Mouse (Mus musculus): Measurements from ENCODE around the gene Agfg1.

DNA sequence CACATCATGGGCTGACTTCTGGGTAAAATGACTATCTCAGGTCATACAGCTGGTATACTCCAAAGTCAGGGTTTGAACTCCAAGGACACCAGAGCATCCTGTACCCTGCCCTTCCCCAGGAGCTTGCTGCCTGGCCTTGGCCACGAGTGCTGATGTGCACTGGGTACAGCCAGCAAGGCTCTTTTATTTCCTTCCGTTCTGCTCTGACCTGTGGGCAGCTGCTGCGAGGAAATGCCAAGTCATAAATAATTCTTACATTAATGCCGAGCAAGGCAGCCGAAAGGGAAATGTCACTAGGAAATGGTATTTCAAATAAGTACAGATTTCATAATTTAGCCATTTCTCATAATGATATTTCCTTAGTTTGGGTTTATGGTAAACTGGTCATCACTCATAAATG lies 41.0 kb upstream of the Agfg1 start:
- TF ChIP-seq CHD2 (IDR thresholded peaks at IDR 0.05; ENCODE audit: low read depth, low read length) (no peak), HCFC1 (IDR thresholded peaks at IDR 0.05; ENCODE audit: borderline replicate concordance, insufficient read depth, low read length) (no peak), ZC3H11A (IDR thresholded peaks at IDR 0.05; ENCODE audit: borderline replicate concordance, low read depth, low read length) (no peak), MAFK (IDR thresholded peaks at IDR 0.05; ENCODE audit: insufficient read depth, low read depth, low read length) (no peak)

Data from ES-E14 (cell line).